20 mouse cellular contexts compared by ENCODE assay signal in the genomic region with DNA sequence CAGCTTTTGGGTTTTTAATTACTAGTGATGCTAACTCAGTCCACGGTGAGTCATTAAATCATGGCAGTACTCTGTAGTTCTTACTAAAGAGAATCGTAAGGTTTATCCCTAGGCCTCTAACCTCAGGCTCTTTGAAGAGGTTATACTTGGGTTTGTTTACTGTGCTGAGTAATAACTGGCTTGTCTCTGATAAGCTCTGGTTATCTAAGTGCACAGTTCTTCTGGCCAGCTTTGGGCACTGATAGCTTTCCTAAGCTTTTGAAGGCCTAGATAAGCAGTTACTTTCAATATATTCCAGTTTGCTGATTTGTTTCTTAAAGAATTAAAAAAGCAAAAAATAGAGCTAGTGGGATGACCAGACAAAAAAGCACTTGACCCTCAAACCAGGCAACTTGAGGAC. TPM values are rescaled to one million over a fixed set of nuclear protein-coding genes. Genes with fewer than 3 reads are reported as not detected.
"Had no signal": no experiment of that assay in that cellular context is flagged by ENCODE, and none has a peak within 500 bp of the region (broad histone marks: within the 10 kb centered on the region; RNA-seq: fewer than 3 reads in every experiment).

No protein-coding gene starts in this region.

- H3K4me3 ChIP-seq: limb, embryonic 10.5 days; limb, embryonic 13.5 days; midbrain, embryonic 12.5 days; midbrain, embryonic 15.5 days; neural tube, embryonic 12.5 days; neural tube, embryonic 15.5 days had no signal

- H3K9me3 ChIP-seq: limb, embryonic 10.5 days; limb, embryonic 13.5 days; midbrain, embryonic 12.5 days; midbrain, embryonic 15.5 days; neural tube, embryonic 12.5 days; neural tube, embryonic 15.5 days had no signal

- H3K9ac ChIP-seq: limb, embryonic 13.5 days; midbrain, embryonic 12.5 days; midbrain, embryonic 15.5 days; neural tube, embryonic 12.5 days; neural tube, embryonic 15.5 days had no signal

- ATAC-seq: inflammation-experienced regulatory T-cells, adult 6 months; midbrain, embryonic 15.5 days had no signal

- H3K27me3 ChIP-seq: limb, embryonic 13.5 days; midbrain, embryonic 12.5 days; midbrain, embryonic 15.5 days; neural tube, embryonic 12.5 days; neural tube, embryonic 15.5 days had no signal

- H3K4me1 ChIP-seq: limb, embryonic 10.5 days; limb, embryonic 13.5 days; midbrain, embryonic 12.5 days; midbrain, embryonic 15.5 days; neural tube, embryonic 12.5 days; neural tube, embryonic 15.5 days had no signal

- H3K27ac ChIP-seq: limb, embryonic 10.5 days; limb, embryonic 13.5 days; midbrain, embryonic 12.5 days; midbrain, embryonic 15.5 days; neural tube, embryonic 12.5 days; neural tube, embryonic 15.5 days; stomach, postnatal 0 days had no signal

- DNase-seq: kidney, adult 18-20 months; kidney, adult 9 months; kidney, postnatal 14 days; kidney, postnatal 4 days; lung, adult 2 months; right cerebral cortex, adult 18-20 months; right cerebral cortex, postnatal 14 days; right cerebral cortex, postnatal 4 days; thymus, adult 2 months; thymus, postnatal 14 days; thymus, postnatal 4 days had no signal

- H3K36me3 ChIP-seq: limb, embryonic 10.5 days; limb, embryonic 13.5 days; midbrain, embryonic 12.5 days; midbrain, embryonic 15.5 days; neural tube, embryonic 12.5 days; neural tube, embryonic 15.5 days had no signal

- H3K4me2 ChIP-seq: limb, embryonic 13.5 days; midbrain, embryonic 12.5 days; midbrain, embryonic 15.5 days; neural tube, embryonic 12.5 days; neural tube, embryonic 15.5 days had no signal

RNA-seq across cellular contexts. Expression of a gene that starts 37.5 kb away (rescaled TPM):
- total RNA-seq: liver, adult 2 months had no signal
- polyA plus RNA-seq: inflammation-experienced regulatory T-cells, adult 6 months; liver, adult 2 months had no signal
